Mouse (Mus musculus) C2C12 (cell line): ENCODE measurements around the gene Castor1.

Experiments used
- CEBPB ChIP-seq: IDR thresholded peaks from one replicate; pipeline ENCODE4 v1.6.1; 2011; ENCODE audit warnings: low read depth, mild to moderate bottlenecking, control low read depth, moderate library complexity
- CTCF ChIP-seq: IDR thresholded peaks from one replicate; pipeline ENCODE4 v1.5.1; 2011; ENCODE audit not compliant: control insufficient read depth, insufficient read depth, insufficient read length
- FOSL1 ChIP-seq: IDR thresholded peaks from one replicate; pipeline ENCODE4 v1.8.0; 2011; ENCODE audit warnings: mild to moderate bottlenecking, low read length; ENCODE audit not compliant: poor library complexity, insufficient read depth, severe bottlenecking
- MAX ChIP-seq: IDR thresholded peaks from one replicate; pipeline ENCODE4 v1.6.1; 2011; ENCODE audit warnings: mild to moderate bottlenecking, control low read depth
- MYOD1 ChIP-seq: IDR thresholded peaks from one replicate; pipeline ENCODE4 v1.6.1; 2011; ENCODE audit warnings: low read depth; ENCODE audit not compliant: control insufficient read depth, insufficient read length
- MYOG ChIP-seq: IDR thresholded peaks from one replicate; pipeline ENCODE4 v1.6.1; 2011; ENCODE audit not compliant: control insufficient read depth, insufficient read length; ENCODE audit errors: extremely low read depth
- USF1 ChIP-seq: IDR thresholded peaks from one replicate; pipeline ENCODE4 v1.6.1; 2011; ENCODE audit warnings: low read depth, mild to moderate bottlenecking, control low read depth, moderate library complexity

GRCm38 (mm10) chr11:4186486-4187317 is 31.3 kb upstream of the Castor1 start, which contains the start of gene Tbc1d10a:
- TF ChIP-seq CTCF = no peak
- no peak for TF ChIP-seq USF1
- no peak for TF ChIP-seq MAX
- no peak for TF ChIP-seq MYOG
- TF ChIP-seq MYOD1 = no peak
- TF ChIP-seq CEBPB = no peak
- TF ChIP-seq FOSL1 = no peak
